Mouse (Mus musculus) thymus, adult 2 months (tissue): Measurements from ENCODE around the gene Abi3bp. TPM values are rescaled to one million over a fixed set of nuclear protein-coding genes. Genes with fewer than 3 reads are reported as not detected.

ENCODE experiments used
- DNase-seq: peaks from one replicate; pipeline ENCODE4 v3.0.0; 2021
- H3K27ac ChIP-seq: fragments of 200-500 bp; 2 replicates; pipeline ENCODE4 v1.5.1; 2012; ENCODE audit warnings: low read length, control low read depth; ENCODE audit not compliant: control insufficient read depth, insufficient read depth
- H3K27me3 ChIP-seq: fragments of 200-500 bp; 2 replicates; pipeline ENCODE4 v1.6.1; 2012; ENCODE audit warnings: mild to moderate bottlenecking, low read length, moderate library complexity, mixed read lengths; ENCODE audit not compliant: control insufficient read depth, insufficient read depth
- H3K36me3 ChIP-seq: fragments of 200-500 bp; 2 replicates; pipeline ENCODE4 v1.6.1; 2012; ENCODE audit warnings: mild to moderate bottlenecking, low read length, moderate library complexity; ENCODE audit not compliant: control insufficient read depth, insufficient read depth
- H3K4me1 ChIP-seq: fragments of 200-500 bp; replicated peaks from 2 replicates; pipeline ENCODE4 v1.6.1; 2012; ENCODE audit warnings: low read length; ENCODE audit not compliant: control insufficient read depth, insufficient read depth
- H3K4me3 ChIP-seq: fragments of 200-500 bp; 2 replicates; pipeline ENCODE4 v1.5.1; 2012; ENCODE audit warnings: mild to moderate bottlenecking, low read length, control low read depth, moderate library complexity; ENCODE audit not compliant: control insufficient read depth, insufficient read depth
- CTCF ChIP-seq: fragments of 200-500 bp; IDR thresholded peaks from 2 replicates; pipeline ENCODE4 v1.5.1; 2012; ENCODE audit warnings: mild to moderate bottlenecking, control low read depth, low read length, moderate library complexity, borderline replicate concordance; ENCODE audit not compliant: control insufficient read depth, poor library complexity, insufficient read depth; ENCODE audit errors: extremely low read depth
- POLR2A ChIP-seq: fragments of 200-500 bp; IDR thresholded peaks from 2 replicates; pipeline ENCODE4 v1.6.1; 2012; ENCODE audit warnings: mild to moderate bottlenecking, low read length, control low read depth, moderate library complexity; ENCODE audit not compliant: control insufficient read depth, poor library complexity, insufficient read depth; ENCODE audit errors: extremely low read depth
- WGBS: fragments of 180-500 bp; shearing (Covaris S2); methylation state at CpG from one replicate; pipeline ENCODE4 v1.1.7; 2018; 5-methylcytosine and 5-hydroxymethylcytosine counted together
- polyA plus RNA-seq: library from polyadenylated mRNA; depleted of rRNA; stranded (reverse); fragments of >200 nt; gene quantifications from 2 replicates; pipeline ENCODE4 v1.2.3, GENCODE M21; 2012

The Abi3bp gene
- polyA plus RNA-seq, 1 experiment: 1.3 TPM

- Histone ChIP-seq H3K36me3 (no peaks in the 10 kb centered on the region), H3K4me1 (no peaks in the 10 kb centered on the region), H3K27me3 (no peaks in the 10 kb centered on the region), H3K27ac (no peak overlapping the region), H3K4me3 (no peak overlapping the region)
- no peak for DNase-seq
- WGBS: 24% methylated on average over 1 of the region's 1 CpGs
- TF ChIP-seq POLR2A: no peak
- TF ChIP-seq CTCF: no peak
Measured at GRCm38 (mm10) chr16:56451923-56452322, 25.8 kb upstream of the Abi3bp start.

- Histone ChIP-seq H3K4me3 (no peak overlapping the region), H3K36me3 (no peaks in the 10 kb centered on the region), H3K27me3 (no peaks in the 10 kb centered on the region), H3K4me1 (no peaks in the 10 kb centered on the region), H3K27ac (no peak overlapping the region)
- DNase-seq: no peak
- 93% methylated on average over 8 of the region's 8 CpGs for WGBS
- TF ChIP-seq CTCF (no peak), POLR2A (no peak)
Measured at GRCm38 (mm10) chr16:56458052-56458754, 19.5 kb upstream of the Abi3bp start.

- 92% methylated on average over 2 of the region's 2 CpGs for WGBS
- no peak for DNase-seq
- H3K36me3 ChIP-seq: no peaks in the 10 kb centered on the region
- H3K4me1 ChIP-seq: no peaks in the 10 kb centered on the region
- no peaks in the 10 kb centered on the region for H3K27me3 ChIP-seq
- H3K27ac ChIP-seq: no peak overlapping the region
- no peak overlapping the region for H3K4me3 ChIP-seq
- TF ChIP-seq POLR2A (no peak), CTCF (no peak)
Measured at GRCm38 (mm10) chr16:56473160-56473559, 4.5 kb upstream of the Abi3bp start.

- H3K4me1 ChIP-seq: no peaks in the 10 kb centered on the region
- no peaks in the 10 kb centered on the region for H3K36me3 ChIP-seq
- TF ChIP-seq CTCF (no peak), POLR2A (no peak)
- 94% methylated on average over 5 of the region's 5 CpGs for WGBS
- H3K4me3 ChIP-seq: no peak overlapping the region
- H3K27me3 ChIP-seq: no peaks in the 10 kb centered on the region
- no peak overlapping the region for H3K27ac ChIP-seq
- DNase-seq: no peak
Measured at GRCm38 (mm10) chr16:56475676-56476075, 2.0 kb upstream of the Abi3bp start.

DNA sequence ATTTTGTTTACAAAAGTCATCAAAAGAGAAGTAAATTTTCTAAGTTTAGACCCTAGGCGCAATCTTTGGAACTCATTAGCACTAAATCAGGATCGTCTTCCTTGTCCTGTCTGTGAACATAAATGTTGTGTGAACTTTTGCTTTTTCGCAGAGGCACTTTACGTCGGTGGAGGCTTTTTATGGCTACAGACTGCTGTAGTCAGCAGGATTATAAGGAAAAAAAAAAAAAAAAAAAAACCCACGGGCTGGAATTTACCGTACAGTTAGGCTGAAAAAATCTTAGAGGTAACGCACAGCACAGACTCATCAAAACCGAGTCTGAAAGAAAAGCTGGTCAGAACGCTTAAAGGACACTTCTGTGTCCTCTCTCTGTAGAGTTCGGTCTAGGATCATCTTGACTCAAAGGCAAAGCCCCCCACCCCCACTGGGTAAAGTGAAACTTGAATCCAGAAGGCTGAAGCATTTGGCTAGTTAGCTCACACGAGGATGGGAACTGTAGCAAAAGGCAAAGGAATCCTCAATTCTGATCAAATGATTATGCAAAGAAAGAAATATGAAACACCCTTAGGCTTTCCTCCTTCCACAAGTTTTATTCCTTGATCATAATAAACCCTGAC lies 1.0 kb downstream of the Abi3bp start:
- WGBS: 56% methylated on average over 12 of the region's 12 CpGs
- Histone ChIP-seq H3K36me3 (no peaks in the 10 kb centered on the region), H3K27ac (no peak overlapping the region), H3K4me3 (no peak overlapping the region), H3K4me1 (no peaks in the 10 kb centered on the region), H3K27me3 (no peaks in the 10 kb centered on the region)
- TF ChIP-seq POLR2A (no peak), CTCF (no peak)
- no peak for DNase-seq

DNA sequence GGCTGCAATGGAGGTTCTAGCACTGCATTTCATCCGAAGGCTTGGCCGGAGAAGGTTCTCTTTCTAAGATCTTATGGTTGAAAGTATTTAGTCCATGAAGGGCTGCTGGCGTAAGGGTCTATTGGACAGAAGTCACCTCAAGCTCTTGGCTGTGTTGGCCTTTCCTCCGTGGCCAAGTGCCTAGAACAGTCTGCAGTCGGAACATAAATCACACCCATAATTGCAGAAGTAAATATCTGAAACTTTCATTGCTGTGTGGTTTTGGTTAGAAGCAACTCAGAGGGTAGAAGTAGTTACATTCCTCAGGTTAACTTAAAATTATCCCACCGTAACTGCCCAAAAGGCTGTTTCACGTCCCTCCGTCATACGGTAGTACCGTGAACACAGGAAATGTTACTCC lies 5.8 kb downstream of the Abi3bp start:
- no peaks in the 10 kb centered on the region for H3K36me3 ChIP-seq
- TF ChIP-seq CTCF (no peak), POLR2A (no peak)
- no peak overlapping the region for H3K27ac ChIP-seq
- H3K4me3 ChIP-seq: no peak overlapping the region
- 23% methylated on average over 10 of the region's 10 CpGs for WGBS
- no peaks in the 10 kb centered on the region for H3K27me3 ChIP-seq
- DNase-seq: no peak
- H3K4me1 ChIP-seq: no peaks in the 10 kb centered on the region
